Mouse (Mus musculus) lung, adult 2 months (tissue): ENCODE results near the gene Muc1.

Experiments used
- CTCF ChIP-seq: fragments of 200-500 bp; IDR thresholded peaks from 2 replicates; pipeline ENCODE4 v1.5.1; 2011; ENCODE audit warnings: mild to moderate bottlenecking, low read length, control low read depth; ENCODE audit not compliant: insufficient read depth
- POLR2A ChIP-seq: fragments of 200-500 bp; IDR thresholded peaks from 2 replicates; pipeline ENCODE4 v1.6.1; 2011; ENCODE audit warnings: low read depth, mild to moderate bottlenecking, control low read depth, low read length, borderline replicate concordance; ENCODE audit errors: extremely low read depth

DNA sequence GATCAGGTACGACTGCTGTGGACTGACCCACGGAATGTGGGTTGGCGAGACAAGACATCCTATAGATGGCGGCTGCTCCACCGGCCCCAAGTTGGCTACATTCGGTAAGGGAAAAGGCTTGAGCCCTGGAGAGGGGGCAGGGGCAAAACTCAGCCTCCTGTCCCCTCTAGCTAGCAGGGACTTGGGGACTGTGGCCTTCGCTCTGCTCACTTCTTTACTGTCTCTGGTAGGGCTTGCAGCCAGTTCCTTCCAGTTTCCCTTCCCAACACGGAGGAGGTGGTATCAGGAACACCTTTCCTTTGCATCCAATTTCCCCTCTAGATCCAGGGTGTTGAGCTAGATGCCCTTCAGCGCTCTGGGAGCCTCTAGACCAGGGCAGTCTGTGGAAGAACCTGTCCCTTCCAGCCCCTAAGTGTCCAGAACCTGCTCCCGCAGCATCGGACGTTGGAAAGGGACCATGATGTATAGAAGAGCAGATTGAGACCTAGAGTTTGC lies 3.5 kb upstream of the Muc1 start:
- TF ChIP-seq POLR2A: no peak
- no peak for TF ChIP-seq CTCF
